Mouse (Mus musculus) large intestine, adult 2 months (tissue): Measurements from ENCODE around the gene Tmem117. TPM values are rescaled to one million over a fixed set of nuclear protein-coding genes. Genes with fewer than 3 reads are reported as not detected.

Source experiments
- DNase-seq: peaks from one replicate; pipeline ENCODE4 v3.0.0-alpha.2; 2012; ENCODE audit warnings: low read depth, low spot score
- WGBS: fragments of 180-500 bp; shearing (Covaris S2); methylation state at CpG from one replicate; pipeline ENCODE4 v1.1.7; 2018; 5-methylcytosine and 5-hydroxymethylcytosine counted together
- polyA plus RNA-seq: library from polyadenylated mRNA; depleted of rRNA; stranded (reverse); fragments of >200 nt; gene quantifications from 2 replicates; pipeline ENCODE4 v1.2.3, GENCODE M21; 2012

Gene Tmem117
- polyA plus RNA-seq, 1 experiment: 18.7 TPM

DNA sequence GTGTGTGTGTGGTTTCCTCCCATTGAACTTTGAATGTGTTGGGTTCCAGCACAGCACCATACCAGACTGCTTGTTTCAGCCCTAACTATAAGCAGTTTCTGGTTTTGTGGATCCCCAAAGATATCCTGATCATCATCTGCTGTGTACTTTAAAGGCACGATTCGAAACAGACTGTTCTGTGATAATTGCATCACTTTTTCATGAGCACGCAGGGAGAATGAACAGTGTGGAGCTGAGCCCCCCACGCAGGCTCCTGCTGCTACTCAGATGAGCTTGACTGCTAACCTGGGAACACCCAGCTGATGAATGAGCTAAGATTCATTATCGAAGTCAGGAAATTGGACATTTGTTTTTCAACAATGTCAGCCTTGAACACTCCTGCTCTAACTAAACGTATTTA is 230.6 kb downstream of the Tmem117 start:
- WGBS: 84% methylated on average over 6 of the region's 6 CpGs
- DNase-seq: no peak

DNA sequence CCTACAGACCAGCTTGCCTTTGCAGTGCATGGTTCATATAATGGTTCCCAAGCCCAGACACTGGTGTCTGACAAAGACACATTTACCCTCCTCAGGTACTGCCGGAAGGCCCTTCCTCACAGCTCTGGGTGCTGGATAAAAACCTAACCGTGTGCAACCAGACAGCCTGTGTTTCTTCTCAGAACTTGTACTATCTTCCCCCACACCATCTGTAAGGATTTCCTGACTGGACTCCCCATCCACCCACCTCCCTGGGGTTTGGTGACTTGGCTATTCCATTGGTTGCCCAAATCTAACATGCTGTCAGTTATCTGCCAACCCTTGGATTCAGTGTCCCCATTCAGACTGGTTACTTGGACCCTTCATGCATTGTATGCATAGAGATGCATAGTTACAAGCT is 232.1 kb downstream of the Tmem117 start:
- DNase-seq: no peak
- 94% methylated on average over 2 of the region's 2 CpGs for whole genome bisulfite sequencing

DNA sequence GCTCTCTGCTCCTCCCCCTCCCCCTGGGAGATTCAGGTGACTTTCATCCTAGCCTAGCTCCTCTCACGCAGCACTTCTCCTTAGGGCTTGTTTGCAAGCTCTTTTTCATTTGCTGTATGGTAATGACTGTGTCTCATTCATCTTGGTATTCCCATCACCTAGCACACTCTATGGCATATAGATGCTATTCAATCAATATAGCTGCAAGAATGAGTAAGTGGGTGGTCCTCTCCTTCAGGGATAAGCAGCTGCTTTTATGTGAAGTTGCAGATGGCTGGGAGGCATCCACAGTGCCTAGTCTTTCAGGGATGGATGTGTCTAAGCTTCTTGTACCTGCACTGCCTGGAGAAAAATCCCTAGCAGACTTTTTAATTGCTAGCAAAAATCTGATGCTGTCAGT is 235.1 kb downstream of the Tmem117 start:
- 65% methylated on average over 1 of the region's 1 CpGs for WGBS
- no peak for DNase-seq

DNA sequence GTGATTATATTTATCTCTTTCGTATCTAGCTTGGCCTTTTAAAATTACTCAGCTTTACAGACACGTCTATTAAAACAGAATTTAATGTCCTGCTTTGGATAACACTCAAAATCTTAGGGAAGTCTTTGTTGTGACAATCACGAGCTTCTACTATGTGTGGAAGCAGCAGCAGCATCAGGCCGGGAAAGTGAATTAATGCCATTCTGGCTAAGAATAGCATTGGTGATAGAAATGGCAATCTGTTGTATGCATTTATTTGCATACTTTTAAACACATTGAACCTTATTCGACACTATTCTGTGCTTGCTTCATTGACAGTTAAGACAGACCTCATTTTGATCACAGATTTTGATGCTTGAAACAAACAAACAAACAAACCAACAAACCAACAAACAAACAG is 239.3 kb downstream of the Tmem117 start:
- 82% methylated on average over 5 of the region's 5 CpGs for whole genome bisulfite sequencing
- DNase-seq: no peak

DNA sequence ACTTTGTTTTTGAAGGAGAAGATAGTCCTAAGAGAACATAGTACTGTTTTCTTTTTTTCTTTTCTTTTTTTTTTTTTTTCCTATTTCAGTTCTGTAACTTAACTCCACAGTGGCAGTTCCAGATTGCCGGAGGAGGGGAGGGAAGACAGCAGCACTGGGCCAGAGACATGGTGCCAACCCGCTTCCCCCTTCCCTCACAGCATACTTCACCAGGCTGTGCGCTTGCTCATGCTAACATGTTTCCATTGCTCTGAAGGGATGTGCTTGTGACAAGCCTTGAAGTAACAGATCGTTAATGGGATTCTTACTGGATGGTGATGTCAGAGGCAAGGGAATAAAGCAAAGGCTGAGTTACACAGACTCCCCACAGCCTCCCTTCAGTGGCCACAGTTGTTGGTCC is 256.0 kb downstream of the Tmem117 start:
- 82% methylated on average over 4 of the region's 4 CpGs for WGBS
- no peak for DNase-seq

DNA sequence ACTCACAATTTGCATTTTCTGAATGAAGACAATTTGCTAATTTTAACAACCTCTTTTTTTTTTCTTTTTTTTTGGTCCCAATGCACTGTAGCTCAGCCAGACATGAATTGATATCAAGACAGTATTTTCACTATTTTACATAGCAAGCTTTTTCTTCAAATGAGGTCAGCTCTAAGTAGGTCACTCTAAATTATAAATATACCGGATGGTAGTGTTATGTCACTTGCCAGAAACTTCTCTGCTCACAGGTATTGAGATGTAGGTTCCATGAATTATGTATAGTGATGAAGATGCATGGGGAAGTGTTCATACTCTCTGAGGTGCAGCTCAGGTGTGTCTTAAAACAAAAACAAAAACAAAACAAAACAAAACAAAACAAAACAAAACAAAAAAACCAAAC is 264.2 kb downstream of the Tmem117 start:
- WGBS: 82% methylated on average over 1 of the region's 1 CpGs
- no peak for DNase-seq

DNA sequence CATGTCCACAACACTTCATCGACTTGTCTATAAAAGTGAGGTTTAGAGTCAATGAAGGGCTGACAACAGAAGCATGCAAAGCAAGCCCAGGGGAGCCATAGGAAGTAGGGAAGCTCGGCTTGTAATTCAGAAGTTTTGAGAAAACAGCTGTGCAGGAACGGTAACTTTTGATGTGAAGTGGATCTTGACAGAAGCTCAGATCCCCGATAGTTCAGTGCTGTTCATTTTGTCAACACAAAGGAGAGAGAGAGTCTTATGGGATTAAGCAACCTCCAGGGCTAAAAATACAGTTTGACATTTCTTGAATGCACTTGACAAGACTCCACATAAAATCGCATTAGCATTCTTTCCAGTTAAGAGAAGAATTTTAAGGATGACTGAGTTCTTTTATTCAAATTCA is 265.1 kb downstream of the Tmem117 start:
- WGBS: 72% methylated on average over 5 of the region's 5 CpGs

DNA sequence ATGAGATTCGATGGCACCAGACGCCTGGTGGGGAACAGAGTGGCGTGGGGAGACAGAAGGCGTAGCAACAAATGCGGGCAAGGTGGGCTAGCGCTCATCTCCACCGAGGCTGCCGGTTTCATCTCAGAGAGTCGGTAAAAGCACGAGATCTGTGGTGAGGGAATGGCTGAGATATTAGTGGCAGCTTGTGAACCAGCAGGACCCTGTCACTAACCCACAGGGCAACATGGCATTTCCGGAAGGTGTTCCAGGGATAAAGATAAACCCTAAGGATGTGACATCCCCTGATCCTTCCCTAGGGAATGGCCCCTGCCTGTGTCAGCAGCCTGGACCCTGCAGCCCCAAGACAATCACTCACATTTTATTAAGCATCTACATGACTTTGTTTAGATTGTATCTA is 266.6 kb downstream of the Tmem117 start:
- DNase-seq: no peak
- WGBS: 93% methylated on average over 11 of the region's 11 CpGs

More for the DNA sequence above, 265.1 kb downstream of the Tmem117 start:
- no peak for DNase-seq

DNA sequence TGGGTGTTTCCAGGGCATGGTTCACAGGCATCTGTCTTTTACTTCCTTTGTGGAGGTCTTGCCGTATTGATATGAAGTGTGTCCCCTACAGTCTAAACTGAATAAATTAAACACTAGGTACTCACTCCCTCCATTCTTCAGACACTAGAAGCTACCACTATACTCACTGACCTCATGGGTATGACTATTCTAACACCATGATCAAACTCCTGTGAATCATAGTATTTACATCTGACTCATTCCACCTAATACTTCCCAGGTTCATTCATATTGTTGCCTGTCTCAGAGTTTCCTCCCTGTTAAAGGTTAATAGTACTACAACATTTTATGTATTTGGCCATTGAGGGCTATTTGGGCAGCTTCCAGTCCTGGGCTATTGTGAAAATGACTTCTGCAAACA is 274.2 kb downstream of the Tmem117 start:
- peak; percentile 24 for DNase-seq
- 73% methylated on average over 1 of the region's 1 CpGs for WGBS

DNA sequence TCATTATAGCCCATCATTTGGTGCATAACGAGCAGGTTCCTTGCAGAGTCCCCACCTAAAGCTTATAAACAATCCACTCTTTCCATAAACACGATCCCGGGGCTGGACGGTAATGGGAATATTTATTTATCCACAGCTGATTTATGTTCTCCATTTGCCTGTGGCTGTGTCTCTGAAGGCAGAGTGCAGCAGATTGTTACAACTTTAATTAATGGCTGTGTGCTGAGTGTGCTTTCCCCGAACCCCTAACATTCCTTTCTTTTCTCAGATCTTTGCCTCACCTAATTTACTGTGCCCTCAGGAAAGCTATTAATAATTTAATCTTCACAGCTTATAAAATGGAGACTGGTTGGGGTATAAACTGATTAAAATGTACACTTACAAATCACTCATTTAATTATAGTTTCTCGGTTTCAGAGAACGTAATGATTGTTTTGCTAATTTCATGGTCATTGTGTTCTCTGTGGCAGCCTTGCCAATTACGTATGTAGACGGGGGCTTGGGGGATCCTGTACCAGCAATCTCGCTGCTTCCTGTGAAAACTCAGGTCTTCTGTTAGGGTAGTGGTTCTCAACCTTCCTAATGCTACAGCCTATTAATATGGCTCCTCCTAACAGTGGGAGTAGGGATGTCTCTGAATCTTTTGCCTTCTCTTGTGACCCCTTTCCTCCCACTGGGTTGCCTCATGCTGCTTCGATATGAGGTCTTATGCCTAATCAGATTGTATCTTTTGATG is 275.8 kb downstream of the Tmem117 start:
- WGBS: 70% methylated on average over 11 of the region's 11 CpGs
- no peak for DNase-seq

DNA sequence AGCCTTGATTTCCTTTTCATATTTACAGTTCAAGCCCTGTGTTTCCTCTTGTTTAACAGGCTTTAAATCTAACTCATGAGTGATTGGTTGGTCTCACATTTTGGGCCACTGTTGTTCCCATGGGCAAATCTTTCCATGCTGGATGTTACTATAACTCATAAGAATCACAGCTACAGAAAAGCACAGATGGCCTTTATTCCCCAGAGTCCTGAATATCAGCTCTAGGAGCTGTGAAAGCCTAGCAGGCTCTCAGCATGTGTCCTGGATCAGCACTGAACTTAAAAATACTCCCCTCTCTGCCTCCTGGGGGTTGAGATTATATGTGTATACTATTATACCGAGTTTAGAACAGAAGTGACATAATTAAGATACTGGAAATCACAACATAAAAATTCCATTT is 292.6 kb downstream of the Tmem117 start:
- 49% methylated on average over 1 of the region's 1 CpGs for WGBS
- DNase-seq: no peak

DNA sequence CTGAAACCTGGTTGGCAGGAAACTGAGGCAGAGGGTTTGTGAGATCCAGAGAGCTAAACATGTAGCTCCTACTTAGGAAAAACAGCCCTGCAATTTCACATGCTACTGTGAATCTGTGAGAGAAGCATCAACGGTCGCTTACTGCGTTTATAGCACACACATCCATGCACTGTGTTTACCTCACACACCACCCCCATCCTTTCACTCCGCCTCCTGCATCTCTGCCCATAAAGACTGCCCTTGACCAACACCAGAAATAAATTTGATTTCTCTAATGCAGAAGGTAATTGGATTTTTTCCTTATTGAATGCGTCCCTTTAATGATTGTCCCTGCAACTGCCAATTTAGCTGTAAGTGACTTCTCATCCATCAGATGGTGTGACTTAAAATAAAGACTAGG is 299.0 kb downstream of the Tmem117 start:
- no peak for DNase-seq
- WGBS: 77% methylated on average over 5 of the region's 5 CpGs

DNA sequence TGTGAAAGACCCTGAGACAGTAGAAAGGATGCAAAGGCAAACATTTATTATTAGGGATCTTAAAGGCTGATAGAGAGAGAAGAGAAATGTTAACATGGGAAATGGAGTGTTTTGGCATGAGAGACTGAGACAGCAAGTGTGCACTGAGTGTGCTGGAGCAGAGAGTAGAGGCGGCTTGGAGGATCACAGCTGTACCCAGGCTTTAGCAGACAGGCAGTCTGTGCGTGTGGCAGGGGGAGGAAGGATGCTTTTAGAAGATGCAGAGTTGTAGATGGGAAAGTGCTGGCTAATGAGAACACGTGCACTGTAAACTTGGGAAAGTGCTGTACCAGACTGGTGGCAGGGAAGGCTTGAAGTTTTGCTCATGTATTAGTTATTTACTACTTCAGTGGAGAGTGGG is 301.7 kb downstream of the Tmem117 start:
- WGBS: 66% methylated on average over 3 of the region's 3 CpGs
- DNase-seq: no peak

DNA sequence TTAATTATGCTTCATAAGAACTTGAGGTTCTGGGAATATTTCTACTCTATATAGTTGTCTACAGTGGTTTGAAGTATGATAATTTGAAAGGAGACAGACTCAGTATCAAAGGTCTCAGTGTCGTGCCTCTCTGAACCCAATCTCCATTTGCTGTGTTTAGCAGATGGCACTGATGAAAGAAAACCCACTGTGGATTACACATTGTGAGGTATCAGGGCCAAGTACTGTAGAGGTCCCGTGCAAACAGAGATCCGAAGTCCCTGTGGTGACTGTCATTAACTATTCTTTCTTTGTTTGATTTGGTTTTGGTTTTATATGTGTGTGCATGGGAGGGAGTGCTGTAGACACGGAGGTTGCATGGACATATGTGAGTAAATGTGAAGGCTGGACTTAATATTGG is 304.0 kb downstream of the Tmem117 start:
- no peak for DNase-seq
- WGBS: 71% methylated on average over 4 of the region's 4 CpGs

DNA sequence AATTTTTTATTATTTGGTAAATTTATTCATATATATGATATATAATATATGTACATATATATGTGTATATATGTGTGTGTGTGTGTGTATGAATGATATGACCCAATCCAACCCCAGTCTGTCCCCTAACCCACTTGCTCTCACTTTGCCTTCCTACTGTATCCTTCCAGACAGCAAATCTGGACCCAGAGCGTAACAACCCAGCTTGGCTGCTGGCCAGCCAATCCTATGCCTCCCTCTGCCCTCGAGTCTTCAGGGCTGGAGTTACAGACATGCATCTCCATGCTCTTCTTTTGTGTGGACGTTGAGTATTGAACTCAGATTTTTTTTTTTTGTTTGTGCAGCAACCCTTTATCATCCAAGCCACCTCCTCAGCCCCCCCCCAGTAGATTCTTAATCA is 304.4 kb downstream of the Tmem117 start:
- DNase-seq: no peak
- 66% methylated on average over 3 of the region's 3 CpGs for WGBS

DNA sequence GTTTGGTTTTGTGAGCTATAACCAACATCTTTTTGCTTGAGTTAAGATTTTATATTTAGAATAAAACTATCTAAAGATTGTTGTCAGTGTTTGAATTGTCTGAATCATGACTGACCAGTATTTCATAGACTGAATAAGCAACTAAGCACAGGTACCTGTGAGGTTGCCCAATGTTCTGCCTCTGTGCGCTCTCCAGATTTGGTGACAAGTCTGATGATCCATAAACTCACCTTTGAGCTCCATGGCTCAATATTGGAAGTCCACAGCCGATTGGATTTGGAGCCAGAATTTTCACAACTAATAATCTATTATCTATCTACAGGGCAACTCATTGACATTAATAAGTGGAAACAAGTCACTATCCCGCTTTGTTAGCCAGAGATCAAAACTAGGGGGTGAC is 312.9 kb downstream of the Tmem117 start:
- no peak for DNase-seq
- WGBS: 92% methylated on average over 3 of the region's 3 CpGs

DNA sequence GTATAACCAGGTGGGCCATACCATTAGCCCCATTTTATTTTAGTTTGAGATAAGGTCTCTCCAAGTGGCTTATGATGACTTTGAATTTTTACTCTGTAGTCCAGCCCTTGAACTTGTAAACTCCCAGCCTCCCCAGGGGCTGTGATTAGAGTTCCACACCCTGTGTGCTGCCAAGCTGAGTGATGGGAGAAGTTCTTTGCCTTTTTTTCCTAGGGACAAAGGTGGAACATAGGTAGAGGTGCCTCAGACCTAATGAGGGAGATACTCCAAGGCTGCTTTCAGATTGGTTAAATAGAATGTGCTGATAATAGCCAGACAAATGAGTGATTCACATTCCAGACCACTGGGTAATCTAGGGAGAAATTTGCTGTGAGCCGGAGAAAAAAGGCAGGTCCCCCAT is 313.4 kb downstream of the Tmem117 start:
- DNase-seq: no peak
- WGBS: 85% methylated on average over 1 of the region's 1 CpGs

DNA sequence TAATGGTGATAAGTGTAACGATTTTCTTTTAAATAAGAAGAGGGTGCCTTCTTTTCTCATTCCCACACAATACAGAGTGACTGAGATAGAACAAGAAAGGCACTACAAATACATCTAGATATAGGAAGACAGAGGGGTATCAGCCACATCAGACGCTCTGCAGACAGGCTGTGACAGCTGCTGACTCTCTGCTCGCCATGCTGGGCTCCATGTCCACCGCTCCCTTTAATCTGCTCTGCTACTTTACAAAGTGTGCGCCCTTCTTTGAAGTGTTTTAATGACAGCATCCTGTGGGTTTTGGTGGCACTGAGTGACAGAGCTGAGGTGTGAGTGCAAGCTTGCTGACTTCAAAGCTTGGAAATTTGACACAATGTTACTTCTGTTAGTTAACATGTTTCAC is 314.9 kb downstream of the Tmem117 start:
- no peak for DNase-seq
- WGBS: 86% methylated on average over 5 of the region's 5 CpGs

DNA sequence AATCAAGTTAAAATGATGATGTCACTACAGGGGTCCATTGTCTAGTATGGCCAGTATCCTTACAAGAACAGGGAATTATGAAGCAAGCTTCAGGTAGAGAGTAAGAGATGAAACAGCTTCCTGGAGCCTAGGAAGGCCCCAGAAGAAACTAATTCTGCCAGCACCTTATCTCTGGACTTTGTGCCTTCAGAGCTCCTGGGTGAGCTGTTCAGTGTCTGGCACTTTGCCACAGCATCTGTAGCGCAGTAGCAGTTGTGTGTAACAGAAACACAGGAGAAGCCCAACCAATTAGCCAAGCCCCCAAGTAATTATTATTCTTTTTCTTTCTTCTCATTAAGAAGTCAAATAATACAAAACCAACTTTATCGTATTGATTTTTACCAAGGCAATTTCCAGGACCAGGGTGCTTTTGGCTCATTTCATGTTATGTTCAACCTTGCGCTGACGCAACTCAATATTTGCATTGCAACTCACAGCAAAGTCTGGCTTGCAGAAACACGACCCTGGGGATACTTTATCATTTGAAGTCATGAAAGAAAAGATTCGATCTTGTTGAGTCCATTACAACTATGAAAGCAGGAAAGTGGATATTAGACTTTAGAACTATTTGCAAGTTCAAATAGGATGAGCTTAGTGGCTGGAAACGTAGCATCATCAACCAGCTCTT is 322.5 kb downstream of the Tmem117 start:
- peak; percentile 39 for DNase-seq
- 39% methylated on average over 7 of the region's 7 CpGs for WGBS

DNA sequence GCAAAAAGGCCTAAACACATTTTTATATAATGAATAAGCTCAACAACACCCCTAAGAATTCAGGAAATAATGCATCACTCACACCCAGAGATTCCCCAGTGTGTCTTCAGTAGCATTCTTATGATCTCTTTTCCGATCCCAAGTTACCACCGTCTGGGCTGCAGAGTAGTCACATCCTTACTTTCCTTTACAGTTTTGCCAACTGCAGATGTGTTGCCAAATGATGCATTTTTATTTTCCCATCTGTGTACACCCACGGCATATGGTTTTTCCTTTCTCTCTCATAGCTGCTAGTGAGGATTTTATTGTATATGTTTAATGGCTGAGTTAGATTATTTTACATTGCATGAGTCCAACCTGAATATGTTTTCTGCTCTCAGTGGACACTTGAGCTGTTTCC is 327.7 kb downstream of the Tmem117 start:
- DNase-seq: no peak
- WGBS: 60% methylated on average over 3 of the region's 3 CpGs

DNA sequence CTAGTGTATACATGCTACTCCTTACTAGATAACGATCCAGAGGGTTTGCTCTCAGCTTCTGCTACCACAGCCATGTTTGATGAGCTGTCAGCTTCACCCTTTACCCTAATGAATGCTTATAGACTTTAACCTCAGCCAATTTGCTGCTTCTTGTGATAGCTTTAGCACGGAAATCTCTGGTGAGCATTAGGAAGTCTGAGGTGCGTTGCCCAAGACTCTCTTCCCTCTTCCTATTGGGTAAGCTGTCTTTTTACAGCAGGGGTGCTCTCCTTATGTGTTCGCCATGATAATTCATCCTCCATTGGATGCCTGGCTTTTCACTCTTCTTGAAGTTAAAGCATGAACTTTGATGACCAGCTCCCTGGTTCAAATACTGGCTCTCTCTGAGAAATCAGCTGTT is 328.2 kb downstream of the Tmem117 start:
- no peak for DNase-seq
- 65% methylated on average over 4 of the region's 4 CpGs for WGBS

DNA sequence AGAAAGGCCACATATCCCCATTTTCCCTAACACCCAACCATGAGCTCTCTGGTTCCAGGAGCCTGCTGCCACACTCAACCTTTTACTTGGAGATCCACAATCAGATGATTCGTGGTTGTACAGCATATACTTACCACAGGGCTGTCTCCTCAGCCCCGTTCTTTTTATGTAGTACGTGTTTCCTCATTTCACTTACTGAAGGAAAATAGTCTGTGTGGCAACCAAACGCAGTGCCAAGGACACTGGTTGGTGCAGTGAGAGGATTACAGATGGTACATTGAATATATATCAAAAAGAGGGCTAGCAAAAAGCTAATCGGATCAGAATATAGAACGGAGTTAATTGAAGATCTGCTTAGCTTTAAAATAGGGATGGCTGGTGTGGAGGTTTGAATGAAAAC is 338.0 kb downstream of the Tmem117 start:
- 55% methylated on average over 6 of the region's 6 CpGs for WGBS

More for the DNA sequence above, 338.0 kb downstream of the Tmem117 start:
- DNase-seq: no peak
